Mouse (Mus musculus): ENCODE measurements around the gene Pomt1.

The Pomt1 gene

GRCm38 (mm10) chr2:32220969-32221368, 15.4 kb upstream of the Pomt1 start:
- no peak for DNase-seq (ENCODE audit: extremely low spot score, low read depth, low spot score)

DNA sequence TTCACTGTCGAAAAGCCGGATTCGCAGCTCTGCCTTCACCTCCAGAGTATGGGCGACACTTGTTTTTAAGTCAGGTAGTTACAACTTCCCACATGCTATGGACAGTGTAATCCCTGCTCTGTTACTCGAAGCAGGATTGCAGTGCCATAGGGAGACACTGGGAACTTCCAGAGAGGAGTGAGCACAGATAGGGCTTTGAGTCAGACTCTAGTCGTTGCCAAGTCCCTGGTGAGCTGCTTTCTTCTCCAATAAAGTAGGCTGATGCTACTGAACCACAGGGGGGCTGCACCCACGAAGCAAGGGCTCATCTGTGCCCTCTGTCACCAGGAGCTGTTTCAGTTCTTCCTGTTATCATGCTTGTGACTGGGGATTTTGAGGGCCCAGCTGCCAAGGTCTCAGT, 14.8 kb upstream of the Pomt1 start:
- DNase-seq (ENCODE audit: extremely low spot score, low read depth, low spot score), result no peak

DNA sequence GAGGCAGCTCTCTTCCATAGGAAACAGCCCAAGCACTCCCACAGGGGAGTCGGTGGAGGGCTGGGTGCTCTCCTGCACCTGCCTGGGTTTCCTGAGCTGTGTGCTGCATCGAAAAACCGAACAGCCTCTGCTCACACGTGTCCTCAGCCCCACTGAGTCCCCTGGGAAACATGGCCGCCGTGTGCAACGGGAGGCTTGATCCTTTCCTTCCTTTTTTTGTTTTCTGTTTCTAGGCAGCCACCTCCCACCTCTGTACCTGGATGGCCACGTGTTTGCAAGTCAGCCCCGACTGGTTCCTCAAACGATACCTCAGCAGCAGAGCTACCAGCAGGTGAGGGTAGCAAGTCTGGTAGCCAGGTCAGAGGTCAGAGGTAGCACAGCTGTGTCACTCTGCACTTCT, 14.3 kb upstream of the Pomt1 start:
- no peak for DNase-seq (ENCODE audit: extremely low spot score, low read depth, low spot score)

- no peak for DNase-seq (ENCODE audit: extremely low spot score, low read depth, low spot score)
Observed at GRCm38 (mm10) chr2:32235433-32235832, 957 bp upstream of the Pomt1 start.

GRCm38 (mm10) chr2:32236760-32237487, 534 bp downstream of the Pomt1 start:
- peak; percentile 62 for DNase-seq (ENCODE audit: extremely low spot score, low read depth, low spot score)

DNA sequence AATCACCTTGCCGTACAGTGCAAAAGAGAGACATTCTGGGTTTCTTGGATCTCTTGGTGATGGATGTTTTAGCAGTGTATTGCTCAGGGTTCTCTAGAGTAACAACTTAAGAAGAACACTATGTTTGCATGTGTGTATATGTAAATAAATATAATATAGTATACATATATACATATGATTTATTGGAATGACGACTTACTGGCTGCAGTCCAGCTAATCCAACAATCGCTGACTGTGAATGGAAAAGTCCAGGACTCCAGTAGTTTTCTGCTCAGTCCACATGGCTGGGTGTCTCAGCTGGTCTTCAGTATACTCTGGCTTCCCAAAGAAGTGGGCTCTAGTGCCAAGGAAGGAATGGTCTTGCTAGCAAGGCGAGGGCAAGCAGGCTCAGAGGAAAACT, 1.2 kb downstream of the Pomt1 start:
- no peak for DNase-seq (ENCODE audit: extremely low spot score, low read depth, low spot score)

DNA sequence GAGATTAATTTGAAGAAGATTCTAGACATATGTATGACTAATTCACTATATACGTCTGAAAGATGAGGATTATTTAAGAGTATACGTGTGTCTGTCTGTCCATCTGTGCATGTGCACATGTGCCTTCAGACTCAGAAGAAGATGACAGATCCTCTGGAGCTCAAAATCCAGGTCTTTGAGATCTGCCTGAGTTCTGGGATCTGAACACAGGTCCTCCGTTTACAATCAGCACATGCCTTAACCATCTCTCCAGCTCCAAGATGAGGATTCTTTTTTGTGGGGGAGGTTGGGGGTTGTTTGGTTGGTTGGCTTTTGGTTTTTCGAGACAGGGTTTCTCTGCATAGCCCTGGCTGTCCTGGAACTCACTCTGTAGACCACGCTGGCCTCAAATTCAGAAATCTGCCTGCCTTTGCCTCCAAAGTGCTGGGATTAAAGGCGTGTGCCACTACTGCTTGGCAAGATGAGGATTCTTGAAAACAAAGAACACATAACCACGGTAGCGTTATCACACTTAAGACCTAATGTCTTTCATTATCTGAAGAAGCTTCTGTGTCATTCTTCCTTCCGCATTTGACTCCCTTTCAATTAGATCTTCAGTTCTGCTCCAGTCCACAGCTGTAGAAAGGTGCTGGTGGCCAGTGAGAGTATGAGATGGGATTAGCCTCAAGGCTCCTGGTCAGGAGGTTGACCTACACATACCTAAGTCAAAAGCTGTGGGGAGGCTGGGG, 2.5 kb downstream of the Pomt1 start:
- no peak for DNase-seq (ENCODE audit: extremely low spot score, low read depth, low spot score)

DNA sequence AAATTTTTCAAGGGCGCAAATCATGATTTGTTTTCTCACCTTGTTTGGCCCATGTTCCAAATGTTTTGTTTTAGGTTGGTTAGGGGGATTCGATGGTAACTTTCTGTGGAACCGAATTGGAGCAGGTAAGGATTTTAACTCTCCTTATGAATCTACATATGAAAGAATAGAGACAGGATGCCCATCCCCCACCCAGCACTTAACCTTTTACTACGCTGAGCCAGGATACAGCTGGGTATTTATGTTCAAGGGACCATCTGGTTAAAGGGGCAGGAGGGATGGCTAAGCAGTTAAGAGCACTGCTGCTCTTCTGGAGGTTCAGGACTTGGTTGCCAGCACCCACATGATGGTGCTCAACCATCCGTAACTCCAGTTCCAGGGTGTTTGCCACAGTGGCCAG, 4.2 kb downstream of the Pomt1 start:
- DNase-seq (ENCODE audit: extremely low spot score, low read depth, low spot score), result no peak

GRCm38 (mm10) chr2:32242986-32243385, 6.6 kb downstream of the Pomt1 start:
- no peak for DNase-seq (ENCODE audit: extremely low spot score, low read depth, low spot score)

GRCm38 (mm10) chr2:32246741-32247140, 10.4 kb downstream of the Pomt1 start:
- no peak for DNase-seq (ENCODE audit: extremely low spot score, low read depth, low spot score)

DNA sequence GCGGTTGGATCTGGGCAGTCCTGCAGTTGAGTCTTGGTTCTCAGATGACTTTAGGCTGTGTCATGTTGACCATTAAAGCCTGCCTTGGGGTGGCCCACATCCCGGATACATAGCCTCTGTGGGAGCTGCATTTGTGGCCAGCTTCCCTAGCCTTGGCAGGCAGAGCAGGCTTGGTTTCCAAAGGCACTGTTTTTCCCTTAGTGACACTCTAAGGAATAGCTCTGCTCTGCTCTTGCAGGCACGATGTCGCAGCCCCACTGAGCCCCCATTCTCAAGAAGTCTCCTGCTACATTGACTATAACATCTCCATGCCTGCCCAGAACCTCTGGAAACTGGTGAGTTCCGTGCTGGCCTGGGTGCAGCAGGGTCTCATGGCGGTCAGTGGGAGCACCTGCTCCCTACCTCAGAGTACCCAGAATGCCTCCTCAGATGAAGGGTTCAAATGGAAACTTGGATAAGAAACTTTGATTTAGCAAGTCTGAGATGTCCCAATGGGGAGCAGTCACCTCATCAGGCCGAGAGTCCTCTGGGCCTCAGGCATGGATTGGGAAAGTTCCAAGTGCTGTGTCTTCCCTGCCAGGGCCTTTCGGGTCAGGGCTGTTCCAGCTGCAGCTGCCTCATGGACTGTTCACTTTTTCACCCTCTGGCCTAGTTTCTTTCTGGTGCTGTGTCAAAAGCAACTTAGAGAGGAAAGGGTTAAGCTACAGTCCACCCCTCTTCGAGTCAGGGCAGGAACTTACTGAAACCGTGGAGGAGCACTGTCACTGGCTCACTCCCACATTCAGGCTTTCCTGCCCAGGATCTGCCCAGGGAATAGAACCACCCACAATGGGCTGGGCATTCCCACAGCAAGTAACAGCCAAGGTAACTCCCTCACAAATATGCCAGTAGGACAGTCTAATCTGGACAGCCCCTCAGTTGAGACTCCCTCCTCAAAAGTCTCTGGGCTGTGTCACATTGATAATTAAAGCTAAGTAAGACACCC, 12.3 kb downstream of the Pomt1 start:
- DNase-seq (ENCODE audit: extremely low spot score, low read depth, low spot score), result no peak

DNA sequence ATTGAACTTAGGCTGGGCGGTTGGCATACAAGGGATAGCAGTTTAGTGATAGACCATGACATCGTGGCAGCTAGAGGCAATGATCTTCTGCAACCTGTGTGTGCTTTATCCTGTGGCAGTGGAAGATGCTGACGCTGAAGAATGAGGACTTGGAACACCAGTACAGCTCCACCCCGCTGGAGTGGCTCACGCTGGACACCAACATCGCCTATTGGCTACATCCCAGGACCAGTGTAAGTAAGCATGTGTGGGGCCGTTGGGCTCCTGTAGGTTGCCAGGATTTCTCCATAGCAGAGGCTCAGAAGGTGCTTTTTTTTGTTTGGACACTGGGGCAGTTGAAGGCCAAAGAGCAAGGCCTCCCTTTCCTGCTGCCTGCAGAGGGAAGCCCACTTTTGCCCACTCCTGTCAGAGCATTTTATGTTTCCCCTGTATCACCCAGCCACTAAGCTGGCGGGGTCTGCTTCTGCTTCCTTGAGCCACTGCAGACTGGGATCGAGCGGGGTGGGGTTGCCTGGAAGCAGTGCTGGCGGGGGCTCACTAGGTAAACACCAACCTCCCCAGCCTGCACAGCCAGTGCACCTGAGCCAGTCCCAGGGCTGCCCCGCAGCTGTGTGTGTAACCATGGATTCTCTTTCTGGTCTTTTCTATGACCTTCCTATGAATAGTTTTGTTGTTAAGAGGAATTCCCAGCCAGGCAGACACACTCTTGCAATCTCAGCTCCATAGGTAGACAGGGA, 15.6 kb downstream of the Pomt1 start:
- no peak for DNase-seq (ENCODE audit: extremely low spot score, low read depth, low spot score)

GRCm38 (mm10) chr2:32252658-32253057, 16.3 kb downstream of the Pomt1 start:
- DNase-seq (ENCODE audit: extremely low spot score, low read depth, low spot score), result no peak

DNA sequence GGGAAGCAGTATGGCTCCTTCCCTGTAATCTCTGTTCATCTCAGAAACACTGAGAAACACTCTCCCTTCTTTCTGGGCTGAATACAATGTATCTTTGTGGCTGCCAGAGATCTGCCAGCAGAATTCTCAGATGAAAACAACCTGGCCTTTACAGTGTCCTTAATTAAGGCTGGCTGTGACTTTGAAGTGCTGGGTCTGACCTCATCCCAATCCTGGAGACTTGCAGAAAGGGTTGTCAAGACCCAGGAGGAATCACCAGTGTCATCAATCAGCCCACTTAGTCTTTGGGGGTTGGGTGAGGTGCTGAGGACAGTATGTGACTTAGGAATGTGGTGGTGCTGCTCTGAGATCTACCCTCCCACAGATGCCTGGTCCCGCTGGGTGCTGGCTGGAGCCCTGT, 17.0 kb downstream of the Pomt1 start:
- DNase-seq (ENCODE audit: extremely low spot score, low read depth, low spot score), result no peak

GRCm38 (mm10) chr2:32254563-32254962, 18.2 kb downstream of the Pomt1 start:
- DNase-seq (ENCODE audit: extremely low spot score, low read depth, low spot score), result no peak

DNA sequence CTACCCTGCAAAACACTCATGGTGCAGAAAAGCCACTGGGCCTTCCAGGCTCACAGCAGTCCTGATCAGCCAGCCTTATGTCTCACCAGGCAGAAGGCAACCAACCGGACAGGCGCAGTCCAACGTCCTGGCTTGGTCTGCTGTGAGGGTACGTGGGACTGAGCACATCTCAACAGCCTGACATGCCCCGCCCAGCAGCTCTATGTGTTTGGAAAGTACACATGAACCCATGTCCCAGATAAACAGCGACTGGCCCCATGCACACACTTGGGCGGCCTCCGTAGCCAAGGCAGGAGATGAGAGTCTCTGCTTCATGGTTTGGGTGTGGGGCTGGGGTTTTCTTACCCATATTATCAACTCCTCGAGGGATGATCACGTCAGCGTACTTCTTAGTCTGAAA, 19.9 kb downstream of the Pomt1 start:
- DNase-seq (ENCODE audit: extremely low spot score, low read depth, low spot score), result no peak

DNA sequence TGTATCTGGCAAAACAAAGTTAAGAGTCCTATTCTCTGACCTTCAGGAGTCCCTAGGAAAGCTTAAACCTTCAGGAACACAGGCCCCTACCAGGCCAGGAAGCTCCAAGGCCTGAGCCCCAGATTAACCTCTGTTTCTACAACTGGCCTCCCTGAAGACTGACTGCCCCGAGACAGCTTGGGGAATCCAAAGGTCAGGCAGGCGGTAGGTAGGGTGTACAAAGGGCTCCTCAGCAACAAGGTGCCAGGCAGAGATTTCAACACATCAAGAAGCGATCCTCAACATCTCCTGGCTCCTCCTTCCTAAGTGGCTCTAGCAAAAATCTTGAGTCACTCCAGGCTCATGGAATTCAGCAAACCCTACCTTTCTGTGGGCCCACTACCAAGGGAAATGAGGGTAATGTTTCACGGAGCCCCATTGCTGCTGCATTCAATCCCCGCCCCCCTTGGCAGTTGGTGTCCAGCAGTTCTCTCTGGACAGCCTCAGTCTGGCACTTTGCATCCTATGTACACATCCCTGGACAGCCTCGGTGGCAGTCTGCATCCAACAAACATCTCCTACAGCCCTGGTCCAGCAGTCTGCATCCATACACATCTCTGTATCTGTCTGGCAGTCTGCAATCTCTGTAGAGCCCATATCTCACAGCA, 22.6 kb downstream of the Pomt1 start:
- DNase-seq (ENCODE audit: extremely low spot score, low read depth, low spot score), result no peak

- DNase-seq (ENCODE audit: extremely low spot score, low read depth, low spot score), result peak; percentile 87
Observed at GRCm38 (mm10) chr2:32259657-32260417, 23.4 kb downstream of the Pomt1 start, which contains the start of gene Uck1. Gene Uck1 (minus strand): TSS chr2:32260159.

- no peak for DNase-seq (ENCODE audit: extremely low spot score, low read depth, low spot score)
Observed at GRCm38 (mm10) chr2:32260635-32261034, 24.2 kb downstream of the Pomt1 start.
